Mouse (Mus musculus) limb, embryonic 15.5 days (tissue): ENCODE measurements around the gene Ppp1r12c. TPM values are rescaled to one million over a fixed set of nuclear protein-coding genes. Genes with fewer than 3 reads are reported as not detected.

ENCODE experiments used
- ATAC-seq: fragments of 200-750 bp; cut with Nextera tagmentation; 2 replicates; pipeline ENCODE4 v1.8.0; 2017; ENCODE audit warnings: low read depth, moderate TSS enrichment; ENCODE audit not compliant: insufficient number of reproducible peaks, low FRiP score, low TSS enrichment
- H3K27ac ChIP-seq: fragments of 300-500 bp; sonication (generic); 2 replicates; pipeline ENCODE4 v1.5.1; 2015; ENCODE audit warnings: moderate library complexity, mild to moderate bottlenecking, inconsistent platforms
- H3K27me3 ChIP-seq: fragments of 300-500 bp; sonication (generic); 2 replicates; pipeline ENCODE4 v1.6.1; 2015; ENCODE audit warnings: inconsistent platforms
- H3K36me3 ChIP-seq: fragments of 300-500 bp; sonication (generic); 2 replicates; pipeline ENCODE4 v1.6.1; 2015; ENCODE audit warnings: inconsistent platforms
- H3K4me1 ChIP-seq: fragments of 300-500 bp; sonication (generic); 2 replicates; pipeline ENCODE4 v1.6.1; 2015; ENCODE audit warnings: inconsistent platforms
- H3K4me2 ChIP-seq: fragments of 300-500 bp; sonication (generic); 2 replicates; pipeline ENCODE4 v1.6.1; 2015; ENCODE audit warnings: mild to moderate bottlenecking, inconsistent platforms
- H3K4me3 ChIP-seq: fragments of 300-500 bp; sonication (generic); 2 replicates; pipeline ENCODE4 v1.5.1; 2015; ENCODE audit warnings: mild to moderate bottlenecking, inconsistent platforms
- H3K9ac ChIP-seq: fragments of 300-500 bp; sonication (generic); 2 replicates; pipeline ENCODE4 v1.6.1; 2015; ENCODE audit warnings: inconsistent platforms
- H3K9me3 ChIP-seq: fragments of 300-500 bp; sonication (generic); 2 replicates; pipeline ENCODE4 v1.6.1; 2016; ENCODE audit warnings: inconsistent platforms
- WGBS: fragments of 180-500 bp; shearing (Covaris S2); methylation state at CpG from one replicate; pipeline ENCODE4 v1.1.7; 2015; 5-methylcytosine and 5-hydroxymethylcytosine counted together
- polyA plus RNA-seq: library from polyadenylated mRNA; unstranded; fragments of >200 nt; fragmentation: Nextera tagmentation; extraction: Ambion mirVana; gene quantifications from 2 replicates; pipeline ENCODE4 v1.2.1, GENCODE M21; 2015

The Ppp1r12c gene
- polyA plus RNA-seq, 1 experiment from 2014 or later: 46.8 TPM

GRCm38 (mm10) chr7:4513829-4514712 is 12.6 kb upstream of the Ppp1r12c start:
- no peaks in the 10 kb centered on the region for H3K36me3 ChIP-seq
- H3K27me3 ChIP-seq: no peaks in the 10 kb centered on the region
- H3K4me2 ChIP-seq: peak overlapping the region; percentile 10; the same call in 1 of the 2 replicates
- H3K9me3 ChIP-seq: no peaks in the 10 kb centered on the region
- 50% methylated on average over 6 of the region's 6 CpGs for WGBS
- H3K4me1 ChIP-seq: peaks cover 17% of the 10 kb centered on the region
- H3K4me3 ChIP-seq: peak overlapping the region; percentile 6; the same call in 1 of the 2 replicates
- H3K9ac ChIP-seq: no peak overlapping the region
- H3K27ac ChIP-seq: peak overlapping the region; percentile 48
- ATAC-seq: peak; percentile 31; the same call in 1 of the 2 replicates

GRCm38 (mm10) chr7:4513236-4513635 is 11.8 kb upstream of the Ppp1r12c start:
- Histone ChIP-seq H3K9me3 (no peaks in the 10 kb centered on the region), H3K4me1 (peaks cover 17% of the 10 kb centered on the region), H3K9ac (no peak overlapping the region), H3K4me2 (no peak overlapping the region), H3K27me3 (no peaks in the 10 kb centered on the region), H3K36me3 (no peaks in the 10 kb centered on the region), H3K4me3 (no peak overlapping the region), H3K27ac (no peak overlapping the region)
- 31% methylated on average over 13 of the region's 13 CpGs for WGBS
- no peak for ATAC-seq

GRCm38 (mm10) chr7:4511489-4512224 is 10.2 kb upstream of the Ppp1r12c start:
- ATAC-seq: no peak
- Histone ChIP-seq H3K9ac (no peak overlapping the region), H3K4me2 (no peak overlapping the region), H3K36me3 (no peaks in the 10 kb centered on the region), H3K4me3 (no peak overlapping the region), H3K27me3 (no peaks in the 10 kb centered on the region), H3K4me1 (peaks cover 17% of the 10 kb centered on the region), H3K27ac (no peak overlapping the region), H3K9me3 (no peaks in the 10 kb centered on the region)
- WGBS: 65% methylated on average over 8 of the region's 8 CpGs

GRCm38 (mm10) chr7:4509863-4510608 is 8.6 kb upstream of the Ppp1r12c start:
- 15% methylated on average over 24 of the region's 24 CpGs for WGBS
- H3K9me3 ChIP-seq: no peaks in the 10 kb centered on the region
- ATAC-seq: 0 out of 2 replicates have a peak, but pooled peaks have one; percentile 53
- 0 out of 2 replicates have a peak overlapping the region, but pooled peaks have one; percentile 10 for H3K4me2 ChIP-seq
- H3K4me3 ChIP-seq: peak overlapping the region; percentile 15; the same call in 1 of the 2 replicates
- H3K9ac ChIP-seq: no peak overlapping the region
- peaks cover 17% of the 10 kb centered on the region for H3K4me1 ChIP-seq
- H3K27ac ChIP-seq: no peak overlapping the region; the same call in 1 of the 2 replicates
- H3K27me3 ChIP-seq: no peaks in the 10 kb centered on the region
- H3K36me3 ChIP-seq: no peaks in the 10 kb centered on the region

- H3K36me3 ChIP-seq: no peaks in the 10 kb centered on the region
Measured at GRCm38 (mm10) chr7:4508739-4509116, 7.2 kb upstream of the Ppp1r12c start.

GRCm38 (mm10) chr7:4508062-4508738 is 6.7 kb upstream of the Ppp1r12c start:
- no peak overlapping the region for H3K4me3 ChIP-seq
- no peak for ATAC-seq
- no peak overlapping the region for H3K27ac ChIP-seq
- H3K9ac ChIP-seq: no peak overlapping the region
- peaks cover 12% of the 10 kb centered on the region; the same call in 1 of the 2 replicates for H3K4me1 ChIP-seq
- no peaks in the 10 kb centered on the region for H3K36me3 ChIP-seq
- H3K27me3 ChIP-seq: no peaks in the 10 kb centered on the region
- WGBS: 69% methylated on average over 27 of the region's 32 CpGs
- no peaks in the 10 kb centered on the region for H3K9me3 ChIP-seq
- no peak overlapping the region for H3K4me2 ChIP-seq

More at GRCm38 (mm10) chr7:4508739-4509116, 7.2 kb upstream of the Ppp1r12c start:
- Histone ChIP-seq H3K27ac (no peak overlapping the region), H3K4me1 (peaks cover 12% of the 10 kb centered on the region; the same call in 1 of the 2 replicates), H3K4me2 (no peak overlapping the region), H3K4me3 (no peak overlapping the region), H3K9me3 (no peaks in the 10 kb centered on the region), H3K9ac (no peak overlapping the region), H3K27me3 (no peaks in the 10 kb centered on the region)
- no peak for ATAC-seq
- WGBS: 87% methylated on average over 8 of the region's 8 CpGs

- Histone ChIP-seq H3K4me3 (no peak overlapping the region), H3K9me3 (no peaks in the 10 kb centered on the region), H3K27ac (no peak overlapping the region), H3K4me1 (peaks cover 12% of the 10 kb centered on the region; the same call in 1 of the 2 replicates), H3K27me3 (no peaks in the 10 kb centered on the region), H3K9ac (no peak overlapping the region), H3K4me2 (no peak overlapping the region), H3K36me3 (no peaks in the 10 kb centered on the region)
- 69% methylated on average over 2 of the region's 4 CpGs for WGBS
- no peak for ATAC-seq
Measured at GRCm38 (mm10) chr7:4507220-4507619, 5.7 kb upstream of the Ppp1r12c start.

- Histone ChIP-seq H3K4me1 (peaks cover 15% of the 10 kb centered on the region), H3K9ac (no peak overlapping the region), H3K4me2 (no peak overlapping the region), H3K36me3 (no peaks in the 10 kb centered on the region), H3K27ac (no peak overlapping the region), H3K27me3 (no peaks in the 10 kb centered on the region), H3K4me3 (no peak overlapping the region), H3K9me3 (no peaks in the 10 kb centered on the region)
- no peak for ATAC-seq
- WGBS: 64% methylated on average over 11 of the region's 11 CpGs
Measured at GRCm38 (mm10) chr7:4504646-4505435, 3.4 kb upstream of the Ppp1r12c start.

- H3K27ac ChIP-seq: no peak overlapping the region
- H3K4me1 ChIP-seq: peaks cover 20% of the 10 kb centered on the region
- 84% methylated on average over 5 of the region's 5 CpGs for WGBS
- no peak overlapping the region for H3K9ac ChIP-seq
- no peaks in the 10 kb centered on the region for H3K9me3 ChIP-seq
- no peaks in the 10 kb centered on the region for H3K27me3 ChIP-seq
- H3K4me3 ChIP-seq: no peak overlapping the region
- no peak for ATAC-seq
- 0 out of 2 replicates have a peak, but pooled peaks cover 2% of the 10 kb centered on the region for H3K36me3 ChIP-seq
- no peak overlapping the region for H3K4me2 ChIP-seq
Measured at GRCm38 (mm10) chr7:4503858-4504257, 2.4 kb upstream of the Ppp1r12c start.

GRCm38 (mm10) chr7:4503100-4503499 is 1.6 kb upstream of the Ppp1r12c start:
- ATAC-seq: no peak
- peak overlapping the region; percentile 50; the same call in 1 of the 2 replicates for H3K27ac ChIP-seq
- no peak overlapping the region for H3K4me2 ChIP-seq
- 80% methylated on average over 4 of the region's 4 CpGs for WGBS
- H3K36me3 ChIP-seq: 0 out of 2 replicates have a peak, but pooled peaks cover 2% of the 10 kb centered on the region
- no peaks in the 10 kb centered on the region for H3K27me3 ChIP-seq
- H3K4me1 ChIP-seq: peaks cover 27% of the 10 kb centered on the region
- H3K4me3 ChIP-seq: no peak overlapping the region
- no peak overlapping the region for H3K9ac ChIP-seq
- H3K9me3 ChIP-seq: no peaks in the 10 kb centered on the region
